Mouse (Mus musculus) neural tube, embryonic 12.5 days (tissue): ENCODE results near the gene Ctbp2. TPM values are rescaled to one million over a fixed set of nuclear protein-coding genes. Genes with fewer than 3 reads are reported as not detected.
A peak's percentile ranks its signal among the peaks of the same experiment; 100 is the strongest.
"Not testable (repeated sequence)": the region's sequence is repeated elsewhere in the genome, so short reads cannot be mapped to it uniquely, and the experiment has no call there.

Experiments
- ATAC-seq: fragments of 200-750 bp; cut with Nextera tagmentation; 2 replicates; pipeline ENCODE4 v1.8.0; 2017; ENCODE audit warnings: low read depth, mild to moderate bottlenecking, moderate TSS enrichment, moderate library complexity; ENCODE audit not compliant: low FRiP score
- H3K27ac ChIP-seq: fragments of 300-500 bp; sonication (generic); 2 replicates; pipeline ENCODE4 v1.5.1; 2016
- H3K27me3 ChIP-seq: fragments of 300-500 bp; sonication (generic); replicated peaks from 2 replicates; pipeline ENCODE4 v1.6.1; 2016; ENCODE audit warnings: mild to moderate bottlenecking
- H3K36me3 ChIP-seq: fragments of 300-500 bp; sonication (generic); 2 replicates; pipeline ENCODE4 v1.6.1; 2016; ENCODE audit warnings: mild to moderate bottlenecking
- H3K4me1 ChIP-seq: fragments of 300-500 bp; sonication (generic); 2 replicates; pipeline ENCODE4 v1.6.1; 2016
- H3K4me2 ChIP-seq: fragments of 300-500 bp; sonication (generic); replicated peaks from 2 replicates; pipeline ENCODE4 v1.6.1; 2016; ENCODE audit warnings: mild to moderate bottlenecking
- H3K4me3 ChIP-seq: fragments of 300-500 bp; sonication (generic); 2 replicates; pipeline ENCODE4 v1.5.1; 2016
- H3K9ac ChIP-seq: fragments of 300-500 bp; sonication (generic); 2 replicates; pipeline ENCODE4 v1.6.1; 2016; ENCODE audit warnings: mild to moderate bottlenecking
- H3K9me3 ChIP-seq: fragments of 300-500 bp; sonication (generic); 2 replicates; pipeline ENCODE4 v1.6.1; 2016; ENCODE audit warnings: mild to moderate bottlenecking
- WGBS: fragments of 180-500 bp; shearing (Covaris S2); methylation state at CpG from one replicate; pipeline ENCODE4 v1.1.7; 2016; 5-methylcytosine and 5-hydroxymethylcytosine counted together
- polyA plus RNA-seq: library from polyadenylated mRNA; unstranded; fragments of >200 nt; fragmentation: Nextera tagmentation; extraction: Ambion mirVana; gene quantifications from 2 replicates; pipeline ENCODE4 v1.2.1, GENCODE M21; 2016

Gene Ctbp2
- polyA plus RNA-seq, 1 experiment from 2014 or later, result 131 TPM

- 10% methylated on average over 20 of the region's 20 CpGs for WGBS
- peaks cover 89% of the 10 kb centered on the region for H3K4me1 ChIP-seq
- 0 out of 2 replicates have a peak overlapping the region, but pooled peaks have one; percentile 5 for H3K4me3 ChIP-seq
These were observed 9.2 kb downstream of the Ctbp2 start for GRCm38 (mm10) chr7:133114847-133115470.

GRCm38 (mm10) chr7:133113185-133113895 lies 10.8 kb downstream of the Ctbp2 start:
- no peak overlapping the region for H3K9ac ChIP-seq
- no peaks in the 10 kb centered on the region for H3K27me3 ChIP-seq
- no peak overlapping the region for H3K27ac ChIP-seq
- no peak overlapping the region for H3K4me3 ChIP-seq
- H3K4me2 ChIP-seq, result no peak overlapping the region
- WGBS, result 74% methylated on average over 8 of the region's 8 CpGs
- H3K36me3 ChIP-seq, result no peaks in the 10 kb centered on the region
- H3K9me3 ChIP-seq, result no peaks in the 10 kb centered on the region
- ATAC-seq, result no peak
- H3K4me1 ChIP-seq, result peaks cover 81% of the 10 kb centered on the region

More at GRCm38 (mm10) chr7:133114847-133115470, 9.2 kb downstream of the Ctbp2 start:
- Histone ChIP-seq H3K27me3 (no peaks in the 10 kb centered on the region), H3K9ac (no peak overlapping the region), H3K27ac (no peak overlapping the region), H3K4me2 (peak overlapping the region; percentile 48), H3K9me3 (no peaks in the 10 kb centered on the region), H3K36me3 (no peaks in the 10 kb centered on the region)
- ATAC-seq, result no peak

GRCm38 (mm10) chr7:133112351-133112831 lies 11.8 kb downstream of the Ctbp2 start:
- peaks cover 73% of the 10 kb centered on the region for H3K4me1 ChIP-seq
- H3K9me3 ChIP-seq, result no peaks in the 10 kb centered on the region
- ATAC-seq, result no peak
- WGBS, result 12% methylated on average over 6 of the region's 6 CpGs
- no peak overlapping the region for H3K9ac ChIP-seq
- H3K36me3 ChIP-seq, result no peaks in the 10 kb centered on the region
- no peak overlapping the region for H3K4me3 ChIP-seq
- no peak overlapping the region for H3K27ac ChIP-seq
- H3K27me3 ChIP-seq, result no peaks in the 10 kb centered on the region
- H3K4me2 ChIP-seq, result no peak overlapping the region

- no peak for ATAC-seq
These were observed 14.7 kb downstream of the Ctbp2 start for GRCm38 (mm10) chr7:133109442-133109841.

GRCm38 (mm10) chr7:133108695-133109094 lies 15.5 kb downstream of the Ctbp2 start:
- no peak for ATAC-seq
- H3K4me1 ChIP-seq, result peaks cover 40% of the 10 kb centered on the region
- no peak overlapping the region for H3K9ac ChIP-seq
- no peaks in the 10 kb centered on the region for H3K36me3 ChIP-seq
- H3K27me3 ChIP-seq, result no peaks in the 10 kb centered on the region
- no peak overlapping the region for H3K4me3 ChIP-seq
- no peak overlapping the region for H3K4me2 ChIP-seq
- WGBS, result 93% methylated on average over 2 of the region's 2 CpGs
- H3K27ac ChIP-seq, result no peak overlapping the region
- no peaks in the 10 kb centered on the region for H3K9me3 ChIP-seq

More at GRCm38 (mm10) chr7:133109442-133109841, 14.7 kb downstream of the Ctbp2 start:
- Histone ChIP-seq H3K27ac (no peak overlapping the region), H3K4me3 (no peak overlapping the region), H3K4me2 (no peak overlapping the region), H3K4me1 (peaks cover 46% of the 10 kb centered on the region), H3K9ac (no peak overlapping the region), H3K27me3 (no peaks in the 10 kb centered on the region), H3K9me3 (no peaks in the 10 kb centered on the region), H3K36me3 (no peaks in the 10 kb centered on the region)
- WGBS, result 95% methylated on average over 4 of the region's 4 CpGs

- H3K4me3 ChIP-seq, result no peak overlapping the region
- WGBS, result 50% methylated on average over 3 of the region's 3 CpGs
- peaks cover 15% of the 10 kb centered on the region for H3K4me1 ChIP-seq
- no peaks in the 10 kb centered on the region for H3K9me3 ChIP-seq
- no peak overlapping the region for H3K4me2 ChIP-seq
- H3K27me3 ChIP-seq, result no peaks in the 10 kb centered on the region
- no peaks in the 10 kb centered on the region for H3K36me3 ChIP-seq
- no peak overlapping the region for H3K27ac ChIP-seq
- H3K9ac ChIP-seq, result no peak overlapping the region
- ATAC-seq, result no peak
These were observed 21.6 kb downstream of the Ctbp2 start for GRCm38 (mm10) chr7:133102578-133102977.

GRCm38 (mm10) chr7:133101070-133101469 lies 23.1 kb downstream of the Ctbp2 start:
- WGBS, result 73% methylated on average over 6 of the region's 6 CpGs
- ATAC-seq, result no peak
- no peak overlapping the region for H3K4me2 ChIP-seq
- no peak overlapping the region for H3K27ac ChIP-seq
- no peak overlapping the region for H3K4me3 ChIP-seq
- no peak overlapping the region for H3K9ac ChIP-seq
- peaks cover 15% of the 10 kb centered on the region for H3K4me1 ChIP-seq
- H3K36me3 ChIP-seq, result no peaks in the 10 kb centered on the region; the same call in 1 of the 2 replicates
- no peaks in the 10 kb centered on the region for H3K27me3 ChIP-seq
- H3K9me3 ChIP-seq, result no peaks in the 10 kb centered on the region

- ATAC-seq, result no peak
- peaks cover 15% of the 10 kb centered on the region for H3K4me1 ChIP-seq
- H3K4me2 ChIP-seq, result no peak overlapping the region
- H3K36me3 ChIP-seq, result no peaks in the 10 kb centered on the region; the same call in 1 of the 2 replicates
- no peaks in the 10 kb centered on the region for H3K9me3 ChIP-seq
- 50% methylated on average over 6 of the region's 6 CpGs for WGBS
- no peak overlapping the region for H3K27ac ChIP-seq
- no peak overlapping the region for H3K4me3 ChIP-seq
- no peaks in the 10 kb centered on the region for H3K27me3 ChIP-seq
- H3K9ac ChIP-seq, result no peak overlapping the region
These were observed 24.0 kb downstream of the Ctbp2 start for GRCm38 (mm10) chr7:133100178-133100577.

- 63% methylated on average over 4 of the region's 4 CpGs for whole genome bisulfite sequencing
- H3K27me3 ChIP-seq, result no peaks in the 10 kb centered on the region
- no peak overlapping the region for H3K9ac ChIP-seq
- no peaks in the 10 kb centered on the region for H3K9me3 ChIP-seq
- H3K27ac ChIP-seq, result no peak overlapping the region
- H3K36me3 ChIP-seq, result peaks cover 4% of the 10 kb centered on the region; the same call in 1 of the 2 replicates
- ATAC-seq, result no peak
- H3K4me2 ChIP-seq, result no peak overlapping the region
- H3K4me3 ChIP-seq, result no peak overlapping the region
- H3K4me1 ChIP-seq, result peaks cover 12% of the 10 kb centered on the region
These were observed 24.9 kb downstream of the Ctbp2 start for GRCm38 (mm10) chr7:133099266-133099665.

- H3K9ac ChIP-seq, result no peak overlapping the region
- WGBS, result 89% methylated on average over 12 of the region's 12 CpGs
- no peaks in the 10 kb centered on the region for H3K9me3 ChIP-seq
- H3K4me3 ChIP-seq, result no peak overlapping the region
- no peak for ATAC-seq
- no peak overlapping the region for H3K4me2 ChIP-seq
- no peaks in the 10 kb centered on the region for H3K27me3 ChIP-seq
- peaks cover 6% of the 10 kb centered on the region; the same call in 1 of the 2 replicates for H3K36me3 ChIP-seq
- H3K4me1 ChIP-seq, result peaks cover 12% of the 10 kb centered on the region
- no peak overlapping the region for H3K27ac ChIP-seq
These were observed 25.9 kb downstream of the Ctbp2 start for GRCm38 (mm10) chr7:133098118-133098793.

- H3K27ac ChIP-seq, H3K9ac ChIP-seq, H3K36me3 ChIP-seq, H3K4me3 ChIP-seq, H3K9me3 ChIP-seq, H3K4me2 ChIP-seq, ATAC-seq, H3K27me3 ChIP-seq: not testable (repeated sequence)
- peaks cover 12% of the 10 kb centered on the region for H3K4me1 ChIP-seq
- 88% methylated on average over 7 of the region's 7 CpGs for WGBS
These were observed 28.5 kb downstream of the Ctbp2 start for GRCm38 (mm10) chr7:133095610-133096009.
